Mouse (Mus musculus): ENCODE data around the gene Mrpl24. TPM values are rescaled to one million over a fixed set of nuclear protein-coding genes. Genes with fewer than 3 reads are reported as not detected.

The Mrpl24 gene
- total RNA-seq, 2 experiments from 2014 or later = 50.3 to 55.4 TPM

DNA sequence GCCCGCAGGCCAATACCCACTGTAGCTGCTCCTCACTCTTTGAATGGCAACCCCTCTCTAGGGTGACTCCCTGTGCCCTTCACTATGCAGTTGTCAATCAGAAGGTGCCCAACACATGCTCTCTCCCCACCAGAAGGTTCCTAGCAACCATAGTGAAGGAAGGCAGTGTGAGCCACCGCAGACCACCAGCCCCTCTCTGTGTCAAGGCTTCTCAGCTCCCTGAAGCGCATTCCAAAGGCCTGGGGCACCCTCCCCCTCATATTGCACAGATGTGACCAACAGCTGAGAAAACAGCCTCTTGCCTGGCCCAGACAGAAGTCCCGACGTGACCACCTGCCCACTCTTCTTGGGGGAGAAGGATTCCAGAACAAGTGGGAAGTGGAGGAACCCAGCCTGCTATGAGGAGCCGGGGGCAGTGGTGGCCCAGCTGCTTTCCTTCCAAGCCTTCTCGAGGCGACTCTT lies 52.9 kb downstream of the Mrpl24 start:
- DNase-seq (ENCODE audit: low spot score in 2 of 2) = no peak

DNA sequence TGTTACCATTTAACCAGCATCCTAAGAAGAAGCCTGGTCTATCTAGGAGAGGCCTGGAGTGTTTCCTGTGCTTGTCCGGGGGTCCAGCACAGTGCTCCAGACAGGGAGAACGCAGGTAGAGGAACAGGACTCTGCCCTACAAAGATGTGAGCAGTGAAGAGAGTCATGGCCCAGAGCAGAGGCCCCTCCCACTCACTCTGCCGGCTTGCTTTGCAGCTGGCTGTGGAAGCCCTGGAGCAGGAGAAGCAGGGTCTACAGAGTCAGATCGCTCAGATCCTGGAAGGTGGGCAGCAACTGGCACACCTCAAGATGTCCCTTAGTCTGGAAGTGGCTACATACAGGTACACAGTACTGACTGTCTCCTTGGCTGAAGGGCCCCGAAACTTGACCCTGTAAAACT lies 53.5 kb downstream of the Mrpl24 start:
- no peak for DNase-seq (ENCODE audit: low spot score in 2 of 2)

Other genes starting within 250 kb of the Mrpl24 start
- under 1 TPM; 0.60 to 0.81 TPM for gene Lrrc71, start 170.9 kb upstream of the Mrpl24 start, total RNA-seq (2021)
- gene Ntrk1, start 124.3 kb upstream of the Mrpl24 start, total RNA-seq (2021) = under 1 TPM; 0.29 to 0.41 TPM
- under 1 TPM; 0.12 to 0.35 TPM for gene Insrr, start 122.6 kb upstream of the Mrpl24 start, total RNA-seq (2021)
- gene Pear1, start 95.2 kb upstream of the Mrpl24 start, total RNA-seq (2021) = 1 to 10 TPM; 7.4 to 8.2 TPM
- gene Sh2d2a, start 72.8 kb upstream of the Mrpl24 start, total RNA-seq (2021) = not detected
- 10 to 100 TPM; 64.0 to 64.1 TPM for gene Prcc, start 33.9 kb upstream of the Mrpl24 start, total RNA-seq (2021)
- 100 to 1,000 TPM; 119 to 122 TPM for gene Hdgf, start 13.2 kb upstream of the Mrpl24 start, total RNA-seq (2021)
- gene Isg20l2, start 10.8 kb downstream of the Mrpl24 start, total RNA-seq (2021) = 10 to 100 TPM; 15.0 to 16.4 TPM
- 10 to 100 TPM; 19.0 to 22.8 TPM for gene Rrnad1, start 11.2 kb downstream of the Mrpl24 start, total RNA-seq (2021)
- 1 to 10 TPM; 2.0 to 2.2 TPM for gene Crabp2, start 29.2 kb downstream of the Mrpl24 start, total RNA-seq (2021)
- gene Nes, start 51.6 kb downstream of the Mrpl24 start, total RNA-seq (2021) = 10 to 100 TPM in 1 of 2 experiments, 1 to 10 TPM in 1; 9.0 to 11.0 TPM
- 100 to 1,000 TPM; 421 to 446 TPM for gene Bcan, start 80.7 kb downstream of the Mrpl24 start, total RNA-seq (2021)
- 1 to 10 TPM; 1.8 to 1.9 TPM for gene Hapln2, start 108.1 kb downstream of the Mrpl24 start, total RNA-seq (2021)
- 10 to 100 TPM; 13.5 to 16.5 TPM for gene Gpatch4, start 123.6 kb downstream of the Mrpl24 start, total RNA-seq (2021)
- 10 to 100 TPM; 70.6 to 71.5 TPM for gene Naxe, start 139.0 kb downstream of the Mrpl24 start, total RNA-seq (2021)
- gene Ttc24, start 158.8 kb downstream of the Mrpl24 start, total RNA-seq (2021) = not detected
- 1 to 10 TPM in 1 of 2 experiments, under 1 TPM in 1; 0.91 to 1.2 TPM for gene Iqgap3, start 162.5 kb downstream of the Mrpl24 start, total RNA-seq (2021)
- 100 to 1,000 TPM; 146 to 156 TPM for gene Mef2d, start 222.9 kb downstream of the Mrpl24 start, total RNA-seq (2021)